Mouse (Mus musculus) mouse trophoblast stem cell (cell line): ENCODE measurements around the gene Cped1.

Experiments used
- in situ Hi-C, 2 experiments: fragments of 300-500 bp; cut with MseI, MboI; formaldehyde crosslinking; loops; 2 replicates in 1 of 2; 3 replicates in 1 of 2; pipeline ENCODE4 v1.15.1; 2025

Gene Cped1

GRCm38 (mm10) chr6:21985732-21986540, at the start of gene Cped1:
Cped1 (plus strand) TSS chr6:21985916.
- in situ Hi-C loops: loop anchor here (10.0 kb wide), 2 partner anchors 49 to 89 kb away; no protein-coding TSS in a partner anchor

- in situ Hi-C loops: no loop called here
Measured at GRCm38 (mm10) chr6:21937981-21938635, 47.6 kb upstream of the Cped1 start.

GRCm38 (mm10) chr6:21949226-21949731, 36.4 kb upstream of the Cped1 start, which contains the start of gene Ing3:
Ing3 (plus strand) TSS chr6:21949571.
- in situ Hi-C loops: no loop called here

- in situ Hi-C loops: no loop called here
Measured at GRCm38 (mm10) chr6:21949771-21950448, 35.8 kb upstream of the Cped1 start.

- in situ Hi-C loops: no loop called here
Measured at GRCm38 (mm10) chr6:21950676-21951075, 35.0 kb upstream of the Cped1 start.

GRCm38 (mm10) chr6:21955468-21955867, 30.2 kb upstream of the Cped1 start:
- in situ Hi-C loops: no loop called here

- in situ Hi-C loops: no loop called here
Measured at GRCm38 (mm10) chr6:21958922-21959321, 26.8 kb upstream of the Cped1 start.

GRCm38 (mm10) chr6:21959909-21960308, 25.8 kb upstream of the Cped1 start:
- in situ Hi-C loops: no loop called here

- in situ Hi-C loops: no loop called here
Measured at GRCm38 (mm10) chr6:21977532-21977931, 8.2 kb upstream of the Cped1 start.

GRCm38 (mm10) chr6:21981114-21981513, 4.6 kb upstream of the Cped1 start:
- in situ Hi-C loops: loop anchor here (10.0 kb wide), 2 partner anchors 54 to 94 kb away; no protein-coding TSS in a partner anchor

- in situ Hi-C loops: loop anchor here (10.0 kb wide), 2 partner anchors 50 to 90 kb away; no protein-coding TSS in a partner anchor
Measured at GRCm38 (mm10) chr6:21984990-21985731, 555 bp upstream of the Cped1 start.

- in situ Hi-C loops: loop anchor here (10.0 kb wide), 2 partner anchors 48 to 88 kb away; no protein-coding TSS in a partner anchor
Measured at GRCm38 (mm10) chr6:21986660-21987331, 1.1 kb downstream of the Cped1 start.

- in situ Hi-C loops: loop anchor here (10.0 kb wide), 2 partner anchors 47 to 87 kb away; no protein-coding TSS in a partner anchor
Measured at GRCm38 (mm10) chr6:21987554-21987953, 1.8 kb downstream of the Cped1 start.

GRCm38 (mm10) chr6:21988296-21988695, 2.6 kb downstream of the Cped1 start:
- in situ Hi-C loops: loop anchor here (10.0 kb wide), 2 partner anchors 47 to 87 kb away; no protein-coding TSS in a partner anchor

- in situ Hi-C loops: loop anchor here (10.0 kb wide), 2 partner anchors 46 to 86 kb away; no protein-coding TSS in a partner anchor
Measured at GRCm38 (mm10) chr6:21989081-21989480, 3.4 kb downstream of the Cped1 start.

GRCm38 (mm10) chr6:21990181-21991135, 4.7 kb downstream of the Cped1 start:
- in situ Hi-C loops: no loop called here

- in situ Hi-C loops: no loop called here
Measured at GRCm38 (mm10) chr6:21991151-21991550, 5.4 kb downstream of the Cped1 start.

GRCm38 (mm10) chr6:21993070-21993469, 7.4 kb downstream of the Cped1 start:
- in situ Hi-C loops: no loop called here

GRCm38 (mm10) chr6:21998131-21998530, 12.4 kb downstream of the Cped1 start:
- in situ Hi-C loops: no loop called here
